Mouse (Mus musculus) brain, embryonic 14.5 days (tissue): Measurements from ENCODE around the gene Atp5j2.

Source experiments
- CTCF ChIP-seq: fragments of 200-500 bp; IDR thresholded peaks from 2 replicates; pipeline ENCODE4 v1.5.1; 2012; ENCODE audit warnings: inconsistent platforms, mild to moderate bottlenecking, moderate library complexity, borderline replicate concordance; ENCODE audit not compliant: insufficient read depth, insufficient read length; ENCODE audit errors: extremely low read depth
- POLR2A ChIP-seq: fragments of 200-500 bp; IDR thresholded peaks from 2 replicates; pipeline ENCODE4 v1.6.1; 2012; ENCODE audit warnings: mild to moderate bottlenecking, inconsistent platforms, borderline replicate concordance; ENCODE audit not compliant: poor library complexity, insufficient read depth, insufficient read length, severe bottlenecking; ENCODE audit errors: extremely low read depth

GRCm38 (mm10) chr5:145152690-145153089, 39.2 kb downstream of the Atp5j2 start:
- TF ChIP-seq POLR2A (no peak), CTCF (no peak)
